Mouse (Mus musculus) bone marrow, adult 2 months (tissue): ENCODE measurements at regions not wholly inside any gene's neighbourhood (a gene's known extent, or its start where the extent isn't known, plus 50 kb on each side); places are given as distances from the start of the nearest gene placed in this dataset.

Experiments
- CTCF ChIP-seq: fragments of 200-500 bp; IDR thresholded peaks from 2 replicates; pipeline ENCODE4 v1.5.1; 2011; ENCODE audit warnings: low read length, control low read depth; ENCODE audit not compliant: control insufficient read depth, insufficient read depth
- POLR2A ChIP-seq: fragments of 200-500 bp; IDR thresholded peaks from 2 replicates; pipeline ENCODE4 v1.6.1; 2011; ENCODE audit warnings: low read depth, mild to moderate bottlenecking, control low read depth, low read length, borderline replicate concordance; ENCODE audit not compliant: control insufficient read depth

- no peak for TF ChIP-seq CTCF
- no peak for TF ChIP-seq POLR2A
Observed at GRCm38 (mm10) chr12:106515257-106515788, 505.3 kb downstream of the Vrk1 start.
